Mouse (Mus musculus) erythroid progenitor cell, adult 5-6 weeks (primary cell): Measurements from ENCODE around the gene Uqcc1. TPM values are rescaled to one million over a fixed set of nuclear protein-coding genes. Genes with fewer than 3 reads are reported as not detected.

ENCODE experiments used
- ATAC-seq: replicated peaks from 2 replicates; pipeline ENCODE4 v1.8.0; 2016; ENCODE audit warnings: moderate number of reproducible peaks, mild to moderate bottlenecking, moderate TSS enrichment, inconsistent platforms; ENCODE audit not compliant: poor library complexity, low FRiP score, severe bottlenecking
- total RNA-seq, 2 experiments: library from RNA; stranded (forward) in 1 of 2; stranded (reverse) in 1 of 2; fragments of 150-400 nt in 1 of 2; fragments of 186-747, 209-891 nt in 1 of 2; gene quantifications; 2 replicates each; pipeline versions ENCODE4 v1.2.3 to v1.2.4; 2015 to 2017; ENCODE audit warnings: low replicate concordance in 2 of 2

The Uqcc1 gene
- total RNA-seq, 2 experiments from 2014 or later, result 1.7 to 2.6 TPM

DNA sequence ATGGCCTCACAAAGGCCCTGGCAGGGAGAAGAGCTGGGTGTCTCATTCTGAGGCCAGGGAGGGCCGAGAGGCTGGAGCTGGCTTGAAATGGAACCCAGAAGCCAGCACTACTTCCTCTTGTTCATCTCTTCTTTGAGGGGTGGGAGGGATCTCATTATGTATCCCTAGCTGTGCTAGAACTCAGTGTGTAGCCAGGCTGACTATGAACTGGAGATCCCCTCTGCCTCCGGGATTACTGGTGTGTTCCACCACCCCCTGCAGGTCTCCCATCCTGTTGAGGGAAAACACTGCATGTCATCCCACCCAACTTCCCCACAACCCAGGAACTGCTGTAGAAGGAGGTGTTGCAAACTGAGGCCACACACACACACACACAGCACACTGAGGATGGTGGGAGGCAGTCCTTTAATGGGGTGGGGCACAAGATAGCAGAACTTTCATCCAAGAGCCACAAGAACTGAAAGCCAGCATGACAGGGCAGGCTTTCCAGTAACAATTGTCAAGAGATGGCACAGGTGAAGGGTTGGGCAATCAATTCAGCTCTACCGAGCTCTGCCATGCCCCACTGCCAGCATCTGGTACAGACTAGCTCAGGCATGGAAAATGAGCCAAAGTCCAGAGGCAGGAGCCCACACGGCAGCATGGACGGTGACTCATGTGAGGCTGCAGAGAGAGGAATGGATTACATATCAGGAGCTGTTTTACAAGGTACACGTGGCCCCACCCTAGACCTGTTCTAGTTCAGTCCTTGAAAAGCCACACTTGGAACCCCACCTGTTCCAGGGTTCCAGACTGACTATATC is 110.5 kb downstream of the Uqcc1 start:
- ATAC-seq, result no peak

- ATAC-seq, result no peak
Observed at GRCm38 (mm10) chr2:155819392-155819448, 110.9 kb downstream of the Uqcc1 start, which contains the start of gene BC029722. Gene BC029722, minus strand, starts transcription at chr2:155819426.

GRCm38 (mm10) chr2:155818596-155819391 is 111.3 kb downstream of the Uqcc1 start:
- peak; percentile 97 for ATAC-seq

DNA sequence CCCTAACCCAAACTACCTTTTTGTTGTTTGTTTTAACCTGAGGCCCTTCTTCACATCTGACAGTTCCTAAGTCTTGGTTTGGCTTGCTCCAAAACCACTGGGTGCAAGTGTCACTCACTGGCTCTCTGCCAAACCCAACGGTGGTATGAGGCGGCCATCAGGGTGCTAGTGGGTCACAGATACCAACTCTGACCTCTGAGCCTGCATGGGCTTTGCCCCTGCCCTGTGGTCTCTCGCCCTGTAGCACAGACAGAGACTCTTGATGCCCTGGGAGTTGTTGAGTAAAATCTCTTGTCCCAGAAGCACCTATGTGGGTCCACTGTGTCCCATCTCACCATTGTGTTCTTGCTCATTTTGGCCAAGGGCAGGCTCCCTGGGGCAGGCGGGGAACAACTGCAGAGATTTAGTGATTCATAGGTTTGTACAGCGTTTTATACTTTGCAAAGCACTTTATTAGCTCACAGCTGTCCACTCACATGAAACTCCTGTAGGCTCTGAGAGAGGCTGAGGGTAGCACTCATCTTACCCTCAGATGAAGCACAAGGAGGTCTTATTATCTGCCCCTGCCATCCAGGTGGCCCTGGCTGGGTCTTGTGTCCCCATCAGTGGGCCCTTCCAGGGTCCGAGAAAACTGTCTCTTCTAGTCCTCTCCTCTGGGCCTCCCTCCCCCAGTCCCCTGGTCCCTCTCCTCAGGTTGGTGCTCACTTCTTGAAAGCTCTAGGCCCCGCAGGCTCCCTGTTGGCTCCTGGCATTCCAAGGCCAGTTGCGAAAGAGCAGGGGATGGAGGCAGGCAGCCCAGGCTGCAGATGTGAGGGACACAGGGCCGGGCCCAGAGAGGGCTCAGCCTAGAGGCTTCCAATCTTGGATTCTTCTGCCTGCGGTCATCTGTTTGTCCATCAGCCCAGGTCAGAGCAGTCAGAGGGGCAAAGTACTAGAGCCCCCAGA is 112.5 kb downstream of the Uqcc1 start:
- no peak for ATAC-seq

DNA sequence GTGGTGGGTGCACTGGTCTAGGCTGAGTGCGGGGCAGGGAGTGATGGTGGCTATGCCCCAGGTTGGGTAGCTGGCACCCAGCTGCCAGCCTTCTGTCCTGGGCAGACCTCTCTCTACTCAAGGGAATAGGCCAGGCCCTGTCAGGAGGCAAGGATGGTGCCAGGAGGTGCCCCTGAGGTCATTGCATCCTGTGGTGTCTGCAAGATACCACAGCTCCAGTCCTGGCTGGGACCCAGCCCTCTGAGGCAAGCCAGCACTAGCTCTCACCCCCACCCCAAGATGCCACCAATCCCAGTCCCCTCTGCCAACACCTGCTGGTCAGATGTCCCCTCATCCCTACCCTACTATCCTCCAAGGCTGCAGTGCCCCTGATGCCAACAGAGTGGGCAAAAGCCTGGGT is 113.9 kb downstream of the Uqcc1 start:
- no peak for ATAC-seq

GRCm38 (mm10) chr2:155814829-155815228 is 115.3 kb downstream of the Uqcc1 start:
- no peak for ATAC-seq

GRCm38 (mm10) chr2:155812637-155813036 is 117.5 kb downstream of the Uqcc1 start:
- no peak for ATAC-seq

- ATAC-seq, result peak; percentile 75
Observed at GRCm38 (mm10) chr2:155811821-155812396, 118.2 kb downstream of the Uqcc1 start.

- ATAC-seq, result no peak
Observed at GRCm38 (mm10) chr2:155809620-155810019, 120.5 kb downstream of the Uqcc1 start.

DNA sequence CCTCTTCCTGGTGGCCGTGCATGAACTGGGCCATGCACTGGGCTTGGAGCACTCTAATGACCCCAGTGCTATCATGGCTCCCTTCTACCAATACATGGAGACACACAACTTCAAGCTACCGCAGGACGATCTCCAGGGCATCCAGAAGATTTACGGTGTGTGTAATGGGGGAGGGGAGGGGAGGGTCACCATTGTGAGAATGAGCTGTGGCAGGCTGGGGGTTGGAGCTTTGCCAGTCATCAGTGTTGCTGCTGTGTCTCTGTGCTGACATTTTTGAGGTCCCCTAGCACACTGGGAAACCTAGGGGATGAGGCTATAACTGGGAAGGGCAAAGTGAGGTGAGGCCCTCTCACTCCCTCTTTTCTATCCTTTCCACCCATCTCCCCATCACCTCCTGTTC is 122.7 kb downstream of the Uqcc1 start:
- ATAC-seq, result no peak

GRCm38 (mm10) chr2:155806548-155806947 is 123.6 kb downstream of the Uqcc1 start:
- no peak for ATAC-seq

- no peak for ATAC-seq
Observed at GRCm38 (mm10) chr2:155805925-155806255, 124.2 kb downstream of the Uqcc1 start.

- no peak for ATAC-seq
Observed at GRCm38 (mm10) chr2:155805231-155805924, 124.7 kb downstream of the Uqcc1 start.

DNA sequence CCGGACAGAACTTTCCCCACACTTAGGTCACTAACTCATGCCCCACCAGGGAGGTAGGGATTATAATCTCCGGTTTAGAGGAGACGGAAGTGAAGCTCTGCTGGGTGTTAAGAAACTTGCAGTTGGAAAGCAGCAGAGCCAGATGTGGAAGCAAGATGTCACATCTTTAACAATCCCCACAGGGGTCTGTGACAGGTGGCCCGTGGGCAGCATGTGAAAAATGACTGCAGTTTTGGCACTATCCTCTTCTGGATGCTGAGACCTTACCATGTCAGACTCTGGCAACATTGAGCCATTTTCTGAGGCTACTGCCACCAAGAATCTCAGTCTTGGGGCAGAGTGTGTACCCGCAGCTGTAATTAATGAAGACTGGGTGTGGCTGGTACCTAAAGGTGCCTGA is 126.1 kb downstream of the Uqcc1 start:
- no peak for ATAC-seq

- ATAC-seq, result 0 out of 2 replicates have a peak, but pooled peaks have one; percentile 39
Observed at GRCm38 (mm10) chr2:155802761-155803160, 127.3 kb downstream of the Uqcc1 start.

GRCm38 (mm10) chr2:155798613-155799012 is 131.5 kb downstream of the Uqcc1 start:
- ATAC-seq, result no peak
